Mouse (Mus musculus) Muller cell, postnatal 12 days (primary cell): ENCODE measurements around the gene Dyrk2.

Experiments
- DNase-seq: peaks from one replicate; pipeline ENCODE4 v3.0.0-alpha.2; 2015; ENCODE audit errors: inconsistent ontology term

The Dyrk2 gene

DNA sequence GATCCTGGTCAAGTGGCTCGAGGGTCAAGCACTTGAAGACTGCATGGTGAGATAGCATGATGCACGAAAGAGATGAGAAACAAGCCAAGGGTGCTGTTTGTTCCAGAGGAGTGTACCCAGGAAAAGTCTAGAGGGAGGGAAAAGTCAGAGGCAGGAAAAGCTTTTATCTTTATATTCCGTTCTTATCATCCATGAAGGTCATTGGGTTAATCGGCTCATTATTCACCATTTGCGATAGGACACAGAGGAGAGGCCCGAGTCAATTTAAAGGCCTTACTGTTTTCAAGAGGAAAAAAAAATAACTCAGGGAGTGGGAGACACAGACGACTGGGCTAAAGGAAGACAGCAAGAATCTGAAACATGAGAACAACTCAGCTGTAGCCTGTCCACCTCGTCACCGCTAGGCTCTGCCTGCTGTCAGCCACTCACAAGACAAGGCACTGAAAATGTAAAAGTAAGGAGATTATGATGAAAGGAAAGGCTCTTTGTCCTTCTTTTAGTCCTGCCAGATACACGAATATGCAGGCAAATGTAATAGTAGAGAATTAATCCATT, 22.9 kb downstream of the Dyrk2 start:
- DNase-seq, result peak; percentile 16

DNA sequence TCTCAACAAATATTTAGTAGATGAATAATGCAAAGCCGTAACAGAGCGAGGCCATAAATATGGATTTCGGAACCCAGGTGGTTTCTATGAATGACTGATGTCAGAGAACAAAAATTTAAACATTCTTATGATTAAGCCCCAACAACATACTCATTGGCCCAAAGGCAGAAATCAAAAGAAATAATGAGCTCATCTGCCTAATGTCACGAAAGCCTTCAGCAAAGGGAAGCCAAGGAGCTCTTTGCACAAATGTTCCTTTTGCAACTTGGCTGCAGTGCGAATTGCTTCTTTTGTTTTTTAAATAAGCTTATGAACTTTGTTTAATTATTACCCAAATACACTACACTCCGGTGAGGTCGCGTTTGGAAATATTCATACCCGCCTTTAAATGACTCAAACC, 29.4 kb downstream of the Dyrk2 start:
- no peak for DNase-seq

GRCm38 (mm10) chr10:118839343-118840141, 30.5 kb downstream of the Dyrk2 start:
- DNase-seq, result peak; percentile 78

- no peak for DNase-seq
Observed at GRCm38 (mm10) chr10:118837636-118838035, 32.4 kb downstream of the Dyrk2 start.

DNA sequence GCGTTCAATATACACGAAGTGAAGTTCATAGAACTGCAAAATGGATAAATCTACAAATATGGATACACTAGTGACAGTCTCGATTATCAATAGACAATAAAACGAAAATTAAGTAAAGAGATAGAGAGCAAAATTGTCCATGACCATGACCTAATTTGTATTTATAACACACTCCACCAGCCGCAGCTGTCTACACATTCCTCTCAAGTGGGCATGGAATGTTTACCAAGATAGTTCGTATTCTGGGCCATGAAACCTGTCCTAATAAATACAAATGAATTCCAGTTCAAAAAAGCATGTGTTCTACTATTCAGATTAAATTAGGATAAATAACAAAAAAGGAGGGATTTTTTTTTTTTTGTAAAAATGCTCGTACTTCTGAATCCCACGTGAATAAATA, 38.8 kb downstream of the Dyrk2 start:
- no peak for DNase-seq

DNA sequence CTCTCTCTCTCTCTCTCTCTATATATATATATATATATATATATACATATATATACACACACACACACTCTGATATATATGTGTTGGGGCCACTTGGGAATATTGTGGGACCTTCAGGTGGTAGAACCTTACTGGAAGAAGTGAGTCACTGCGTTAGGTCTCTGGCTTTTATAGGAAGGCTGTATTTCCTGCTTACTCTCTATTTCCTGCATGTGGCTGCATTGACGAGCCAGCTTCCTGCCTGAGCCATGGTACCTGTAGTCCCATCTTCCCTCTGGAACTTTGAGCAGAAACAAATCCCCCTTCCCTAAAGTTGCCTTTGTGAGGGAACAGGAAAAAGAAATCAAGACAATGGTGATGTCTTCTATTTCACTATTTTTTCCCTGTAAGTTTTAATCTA, 40.4 kb downstream of the Dyrk2 start:
- DNase-seq, result no peak

- no peak for DNase-seq
Observed at GRCm38 (mm10) chr10:118827116-118827515, 42.9 kb downstream of the Dyrk2 start.

DNA sequence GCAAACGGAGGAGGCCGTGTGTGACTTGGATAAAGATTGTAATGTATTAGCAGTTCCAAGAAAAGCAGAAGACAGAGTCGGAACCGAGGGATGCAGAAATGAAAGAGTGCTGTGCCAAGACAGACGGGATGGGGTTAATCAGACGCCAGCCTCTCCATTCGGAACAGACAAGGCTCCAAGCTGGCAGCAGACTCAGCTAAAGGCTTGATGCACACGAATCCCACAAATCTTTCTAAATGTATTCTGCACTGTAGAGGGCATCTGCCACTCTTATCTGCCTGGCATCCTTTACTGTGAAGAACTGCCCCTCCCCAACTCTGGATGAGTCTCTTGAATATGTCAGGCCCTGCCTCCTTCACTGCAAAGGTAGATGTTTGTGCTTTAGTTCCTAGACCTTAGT, 45.2 kb downstream of the Dyrk2 start:
- DNase-seq, result no peak

DNA sequence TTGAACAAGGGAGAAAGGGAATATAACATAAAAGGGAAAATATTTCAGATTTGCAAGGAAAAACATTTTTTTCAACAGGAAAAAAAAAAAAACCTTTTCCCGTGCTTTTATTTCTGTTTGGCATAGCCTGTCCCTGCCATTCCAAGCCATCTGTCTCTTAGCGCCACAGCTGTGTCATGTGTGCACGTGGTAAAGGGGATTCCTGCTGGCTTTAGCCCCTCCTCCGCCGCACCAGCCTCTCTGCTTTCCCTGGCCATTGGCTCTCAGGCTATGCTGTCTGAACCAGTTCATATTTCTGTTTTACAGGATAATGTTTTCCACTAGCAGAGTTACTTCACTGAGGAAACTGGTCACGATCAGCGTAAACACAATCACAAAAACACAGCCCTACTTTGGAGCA, 49.1 kb downstream of the Dyrk2 start:
- DNase-seq, result no peak

GRCm38 (mm10) chr10:118819846-118820245, 50.2 kb downstream of the Dyrk2 start:
- DNase-seq, result no peak

DNA sequence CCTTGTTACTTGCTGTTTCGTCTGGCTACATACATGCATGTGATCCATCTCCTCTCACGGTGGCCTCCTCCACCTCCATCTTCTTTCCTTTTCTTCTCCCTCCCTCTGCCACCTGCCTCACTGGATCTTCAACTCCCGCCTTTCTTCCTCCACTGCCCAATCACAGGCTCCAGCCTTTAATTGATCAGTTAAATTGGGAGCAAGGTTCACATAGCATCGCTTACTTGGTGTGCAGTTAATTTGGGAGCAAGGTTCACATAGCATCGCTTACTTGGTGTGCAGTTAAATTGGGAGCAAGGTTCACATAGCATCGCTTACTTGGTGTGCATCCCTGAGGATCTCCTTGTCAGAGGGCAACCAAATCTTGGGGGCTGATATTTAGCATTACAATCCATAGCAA, 52.9 kb downstream of the Dyrk2 start:
- no peak for DNase-seq

DNA sequence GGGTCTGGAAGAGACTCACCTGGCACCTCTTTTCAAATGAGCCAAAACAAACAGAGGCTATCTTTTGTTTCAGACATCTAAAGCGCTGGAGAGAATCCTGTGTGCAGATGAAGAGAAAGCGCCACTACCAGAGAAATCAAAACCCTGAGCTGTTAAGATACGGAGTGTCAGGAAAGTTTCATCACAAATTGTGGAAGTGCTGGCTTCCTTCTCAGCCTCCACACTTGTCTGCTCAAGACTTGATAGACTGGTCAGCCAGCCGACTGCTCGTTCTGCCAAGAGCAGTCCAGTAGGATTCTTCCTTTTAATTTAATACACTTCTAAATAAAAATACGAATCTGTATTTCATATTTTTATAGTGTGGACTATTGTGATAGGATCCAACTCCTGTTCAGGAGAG, 58.1 kb downstream of the Dyrk2 start:
- DNase-seq, result no peak

DNA sequence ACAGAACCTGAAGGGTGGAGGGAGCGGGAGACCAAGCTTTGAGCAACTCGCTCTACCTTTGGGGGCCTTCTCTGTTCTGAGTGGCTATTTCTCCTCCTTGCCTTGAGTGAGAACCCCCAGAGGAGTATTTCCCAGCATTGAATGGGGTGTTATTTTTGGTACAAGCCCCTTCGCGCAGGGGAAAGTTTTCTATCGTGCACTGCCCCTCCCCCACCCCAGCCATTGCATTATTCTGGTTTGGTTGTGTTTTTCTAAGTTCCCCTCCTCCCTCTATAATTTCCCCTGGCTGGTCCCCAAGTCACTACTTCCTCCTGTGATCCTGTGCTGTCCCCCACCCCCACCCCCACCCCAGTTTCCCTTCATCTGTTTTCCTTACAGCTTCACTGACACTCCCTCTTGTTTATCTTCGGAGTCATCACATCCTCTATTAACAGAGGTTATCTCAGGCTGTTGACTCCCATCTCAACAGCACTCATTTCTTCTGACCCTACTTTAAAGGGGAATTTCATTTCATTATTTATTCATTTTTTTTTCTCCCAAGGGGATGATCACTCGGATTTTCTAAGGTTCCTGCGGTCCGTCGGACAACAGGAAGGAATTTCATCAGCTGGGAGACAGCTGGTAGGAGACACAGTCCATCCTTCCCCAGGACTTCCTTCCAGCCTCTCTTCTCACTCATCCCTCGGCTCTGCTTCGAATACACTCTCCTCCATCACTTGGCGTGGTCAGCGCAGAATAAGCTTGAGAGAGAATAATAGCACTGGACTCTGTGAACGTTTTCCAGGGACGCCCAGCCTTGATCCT, 58.9 kb downstream of the Dyrk2 start:
- no peak for DNase-seq
